Mouse (Mus musculus): ENCODE data around the gene Pcnt. TPM values are rescaled to one million over a fixed set of nuclear protein-coding genes. Genes with fewer than 3 reads are reported as not detected.

The Pcnt gene
- polyA plus RNA-seq, 1 experiment: 38.0 TPM

GRCm38 (mm10) chr10:76334350-76334749 is 108.2 kb downstream of the Pcnt start:
- Histone ChIP-seq H3K4me1 (ENCODE audit: control insufficient read depth, insufficient read depth, low read length) (no peaks in the 10 kb centered on the region), H3K4me3 (replicated peaks; ENCODE audit: extremely low read depth, low read depth, low read length) (no peak overlapping the region)
- TF ChIP-seq POLR2A (IDR thresholded peaks at IDR 0.05; ENCODE audit: borderline replicate concordance, extremely low read depth, low read depth, low read length): no peak
- TF ChIP-seq CTCF (IDR thresholded peaks at IDR 0.05; ENCODE audit: insufficient read depth, low read length): no peak
- no peak for DNase-seq
- 41% methylated on average over 4 of the region's 4 CpGs for WGBS

GRCm38 (mm10) chr10:76332040-76332439 is 110.5 kb downstream of the Pcnt start:
- no peak for DNase-seq
- TF ChIP-seq CTCF (IDR thresholded peaks at IDR 0.05; ENCODE audit: insufficient read depth, low read length) (no peak), POLR2A (IDR thresholded peaks at IDR 0.05; ENCODE audit: borderline replicate concordance, extremely low read depth, low read depth, low read length) (no peak)
- Histone ChIP-seq H3K4me3 (replicated peaks; ENCODE audit: extremely low read depth, low read depth, low read length) (no peak overlapping the region), H3K4me1 (ENCODE audit: control insufficient read depth, insufficient read depth, low read length) (no peaks in the 10 kb centered on the region)
- WGBS: 78% methylated on average over 2 of the region's 2 CpGs

GRCm38 (mm10) chr10:76329093-76329492 is 113.5 kb downstream of the Pcnt start:
- DNase-seq: no peak
- Histone ChIP-seq H3K4me1 (ENCODE audit: control insufficient read depth, insufficient read depth, low read length) (no peaks in the 10 kb centered on the region), H3K4me3 (replicated peaks; ENCODE audit: extremely low read depth, low read depth, low read length) (no peak overlapping the region)
- TF ChIP-seq CTCF (IDR thresholded peaks at IDR 0.05; ENCODE audit: insufficient read depth, low read length) (no peak), POLR2A (IDR thresholded peaks at IDR 0.05; ENCODE audit: borderline replicate concordance, extremely low read depth, low read depth, low read length) (no peak)
- WGBS: 80% methylated on average over 4 of the region's 4 CpGs

- WGBS: 65% methylated on average over 3 of the region's 3 CpGs
- no peak for TF ChIP-seq POLR2A (IDR thresholded peaks at IDR 0.05; ENCODE audit: borderline replicate concordance, extremely low read depth, low read depth, low read length)
- no peak for TF ChIP-seq CTCF (IDR thresholded peaks at IDR 0.05; ENCODE audit: insufficient read depth, low read length)
- no peak overlapping the region for H3K4me3 ChIP-seq (replicated peaks; ENCODE audit: extremely low read depth, low read depth, low read length)
Observed at GRCm38 (mm10) chr10:76328574-76328973, 114.0 kb downstream of the Pcnt start.

GRCm38 (mm10) chr10:76326304-76327006 is 116.1 kb downstream of the Pcnt start:
- peak; percentile 33 for DNase-seq
- WGBS: 75% methylated on average over 6 of the region's 6 CpGs

More at GRCm38 (mm10) chr10:76328574-76328973, 114.0 kb downstream of the Pcnt start:
- H3K4me1 ChIP-seq (ENCODE audit: control insufficient read depth, insufficient read depth, low read length): no peaks in the 10 kb centered on the region
- no peak for DNase-seq

GRCm38 (mm10) chr10:76317623-76318022 is 125.0 kb downstream of the Pcnt start:
- DNase-seq: no peak
- no peaks in the 10 kb centered on the region for H3K4me1 ChIP-seq (ENCODE audit: control insufficient read depth, insufficient read depth, low read length)
- TF ChIP-seq POLR2A (IDR thresholded peaks at IDR 0.05; ENCODE audit: borderline replicate concordance, extremely low read depth, low read depth, low read length): no peak
- TF ChIP-seq CTCF (IDR thresholded peaks at IDR 0.05; ENCODE audit: insufficient read depth, low read length): no peak
- no peak overlapping the region for H3K4me3 ChIP-seq (replicated peaks; ENCODE audit: extremely low read depth, low read depth, low read length)
- 84% methylated on average over 12 of the region's 12 CpGs for WGBS

More at GRCm38 (mm10) chr10:76326304-76327006, 116.1 kb downstream of the Pcnt start:
- TF ChIP-seq CTCF (IDR thresholded peaks at IDR 0.05; ENCODE audit: insufficient read depth, low read length) (peak; percentile 43; the same call in 1 of the 2 replicates), POLR2A (IDR thresholded peaks at IDR 0.05; ENCODE audit: borderline replicate concordance, extremely low read depth, low read depth, low read length) (no peak)
- Histone ChIP-seq H3K4me3 (replicated peaks; ENCODE audit: extremely low read depth, low read depth, low read length) (no peak overlapping the region), H3K4me1 (ENCODE audit: control insufficient read depth, insufficient read depth, low read length) (no peaks in the 10 kb centered on the region)

GRCm38 (mm10) chr10:76316194-76316593 is 126.4 kb downstream of the Pcnt start:
- Histone ChIP-seq H3K4me1 (ENCODE audit: control insufficient read depth, insufficient read depth, low read length) (no peaks in the 10 kb centered on the region), H3K4me3 (replicated peaks; ENCODE audit: extremely low read depth, low read depth, low read length) (no peak overlapping the region)
- WGBS: 76% methylated on average over 7 of the region's 7 CpGs
- DNase-seq: no peak
- no peak for TF ChIP-seq POLR2A (IDR thresholded peaks at IDR 0.05; ENCODE audit: borderline replicate concordance, extremely low read depth, low read depth, low read length)
- no peak for TF ChIP-seq CTCF (IDR thresholded peaks at IDR 0.05; ENCODE audit: insufficient read depth, low read length)

- Histone ChIP-seq H3K4me1 (ENCODE audit: control insufficient read depth, insufficient read depth, low read length) (no peaks in the 10 kb centered on the region), H3K4me3 (replicated peaks; ENCODE audit: extremely low read depth, low read depth, low read length) (no peak overlapping the region)
- TF ChIP-seq POLR2A (IDR thresholded peaks at IDR 0.05; ENCODE audit: borderline replicate concordance, extremely low read depth, low read depth, low read length) (no peak), CTCF (IDR thresholded peaks at IDR 0.05; ENCODE audit: insufficient read depth, low read length) (no peak)
- DNase-seq: no peak
- 77% methylated on average over 9 of the region's 9 CpGs for WGBS
Observed at GRCm38 (mm10) chr10:76306738-76307137, 135.8 kb downstream of the Pcnt start.

Other genes starting within 250 kb of the Pcnt start
- 81.3 and 101 TPM in 2 replicates for gene Prmt2, start 204.9 kb downstream of the Pcnt start, polyA plus RNA-seq (2012; rRNA removed)
- 1.4 and 3.1 TPM in 2 replicates for gene S100b, start 188.9 kb downstream of the Pcnt start, polyA plus RNA-seq (2012; rRNA removed)
- gene Dip2a, start 97.5 kb downstream of the Pcnt start, polyA plus RNA-seq (2012; rRNA removed): 20.3 and 25.3 TPM in 2 replicates
- gene AC141477.1, start 2.3 kb downstream of the Pcnt start, polyA plus RNA-seq (2012; rRNA removed): not detected in 2 replicates
- gene 2610028H24Rik, start 6.3 kb upstream of the Pcnt start, polyA plus RNA-seq (2012; rRNA removed): 36.0 and 44.3 TPM in 2 replicates
- gene Mcm3ap, start 26.1 kb upstream of the Pcnt start, polyA plus RNA-seq (2012; rRNA removed): 17.6 and 21.0 TPM in 2 replicates
- 2.0 and 2.5 TPM in 2 replicates for gene Ybey, start 26.3 kb upstream of the Pcnt start, polyA plus RNA-seq (2012; rRNA removed)
- gene Lss, start 88.8 kb upstream of the Pcnt start, polyA plus RNA-seq (2012; rRNA removed): 20.7 and 30.0 TPM in 2 replicates
- gene Spatc1l, start 119.5 kb upstream of the Pcnt start, polyA plus RNA-seq (2012; rRNA removed): 0.22 and 0.28 TPM in 2 replicates
- 0.03 and 0.24 TPM in 2 replicates for gene Ftcd, start 132.9 kb upstream of the Pcnt start, polyA plus RNA-seq (2012; rRNA removed)
- gene Col6a2, start 180.8 kb upstream of the Pcnt start, polyA plus RNA-seq (2012; rRNA removed): 173 and 175 TPM in 2 replicates

Measured in lung, adult 2 months (tissue).